In genomic region chr2:57213364-57213763, GRCm38 (mm10) we compare ENCODE assay signal across 31 mouse cellular contexts.
"Had no signal": no experiment of that assay in that cellular context is flagged by ENCODE, and none has a peak within 500 bp of the region (broad histone marks: within the 10 kb centered on the region; RNA-seq: fewer than 3 reads in every experiment).

No protein-coding gene starts in this region.

- H3K27ac ChIP-seq: limb, embryonic 10.5 days; limb, embryonic 12.5 days; limb, embryonic 13.5 days; limb, embryonic 15.5 days; liver, embryonic 12.5 days; liver, embryonic 13.5 days; liver, embryonic 14.5 days; liver, embryonic 15.5 days; lung, embryonic 15.5 days; macrophage; midbrain, embryonic 10.5 days; midbrain, embryonic 12.5 days; midbrain, embryonic 13.5 days; midbrain, embryonic 15.5 days; neural tube, embryonic 12.5 days had no signal

- H3K4me1 ChIP-seq: limb, embryonic 15.5 days; liver, embryonic 12.5 days; liver, embryonic 13.5 days; lung, embryonic 15.5 days; midbrain, embryonic 12.5 days; midbrain, embryonic 13.5 days; midbrain, embryonic 15.5 days; neural tube, embryonic 12.5 days had no signal

- H3K4me3 ChIP-seq: limb, embryonic 10.5 days; limb, embryonic 12.5 days; limb, embryonic 13.5 days; limb, embryonic 15.5 days; liver, embryonic 12.5 days; liver, embryonic 13.5 days; liver, embryonic 15.5 days; lung, embryonic 15.5 days; megakaryocyte, embryonic 14.5 days; midbrain, embryonic 10.5 days; midbrain, embryonic 12.5 days; midbrain, embryonic 13.5 days; midbrain, embryonic 15.5 days; myocyte; neural tube, embryonic 12.5 days had no signal

- DNase-seq: left cerebral cortex, postnatal 4 days; liver; liver, embryonic 13.5 days; lung, adult 18-20 months; lung, adult 2 months; lung, embryonic 14.5 days; lung, postnatal 10 days; lung, postnatal 14 days; lung, postnatal 36 days; lung, postnatal 4 days; midbrain, embryonic 14.5 days had no signal

- H3K9me3 ChIP-seq: limb, embryonic 10.5 days; limb, embryonic 13.5 days; limb, embryonic 15.5 days; liver, embryonic 12.5 days; liver, embryonic 13.5 days; liver, embryonic 15.5 days; lung, embryonic 15.5 days; megakaryocyte, embryonic 14.5 days; midbrain, embryonic 10.5 days; midbrain, embryonic 13.5 days; midbrain, embryonic 15.5 days had no signal

- ATAC-seq: liver, embryonic 12.5 days; lung, postnatal 0 days; midbrain, embryonic 13.5 days; midbrain, embryonic 15.5 days; midbrain, embryonic 16.5 days had no signal

- H3K9ac ChIP-seq: limb, embryonic 12.5 days; limb, embryonic 13.5 days; limb, embryonic 15.5 days; liver, embryonic 12.5 days; liver, embryonic 13.5 days; liver, embryonic 14.5 days; liver, embryonic 15.5 days; lung, embryonic 14.5 days; lung, embryonic 15.5 days; midbrain, embryonic 12.5 days; midbrain, embryonic 13.5 days; midbrain, embryonic 15.5 days; neural tube, embryonic 12.5 days had no signal

- H3K4me2 ChIP-seq: limb, embryonic 12.5 days; limb, embryonic 13.5 days; limb, embryonic 15.5 days; liver, embryonic 11.5 days; liver, embryonic 12.5 days; liver, embryonic 13.5 days; liver, embryonic 15.5 days; lung, embryonic 14.5 days; lung, embryonic 15.5 days; midbrain, embryonic 11.5 days; midbrain, embryonic 12.5 days; midbrain, embryonic 13.5 days; midbrain, embryonic 15.5 days; neural tube, embryonic 12.5 days had no signal

- H3K36me3 ChIP-seq: limb, embryonic 10.5 days; limb, embryonic 12.5 days; limb, embryonic 13.5 days; limb, embryonic 15.5 days; liver, embryonic 12.5 days; liver, embryonic 13.5 days; liver, embryonic 15.5 days; lung, embryonic 15.5 days; midbrain, embryonic 10.5 days; midbrain, embryonic 12.5 days; midbrain, embryonic 13.5 days; midbrain, embryonic 15.5 days; neural tube, embryonic 12.5 days had no signal

- H3K27me3 ChIP-seq: limb, embryonic 12.5 days; limb, embryonic 13.5 days; limb, embryonic 15.5 days; liver, embryonic 12.5 days; liver, embryonic 13.5 days; liver, embryonic 15.5 days; lung, embryonic 15.5 days; megakaryocyte, embryonic 14.5 days; midbrain, embryonic 12.5 days; midbrain, embryonic 13.5 days; midbrain, embryonic 15.5 days; neural tube, embryonic 12.5 days had no signal
